Mouse (Mus musculus) urinary bladder, postnatal 36 days (tissue): ENCODE data around the gene 4930455H04Rik.

ENCODE experiments used
- DNase-seq, 2 experiments: peaks; one replicate each; pipeline ENCODE4 v3.0.0; 2022; ENCODE audit warnings: low spot score in 2 of 2, mixed read lengths in 1 of 2

4930455H04Rik gene

DNA sequence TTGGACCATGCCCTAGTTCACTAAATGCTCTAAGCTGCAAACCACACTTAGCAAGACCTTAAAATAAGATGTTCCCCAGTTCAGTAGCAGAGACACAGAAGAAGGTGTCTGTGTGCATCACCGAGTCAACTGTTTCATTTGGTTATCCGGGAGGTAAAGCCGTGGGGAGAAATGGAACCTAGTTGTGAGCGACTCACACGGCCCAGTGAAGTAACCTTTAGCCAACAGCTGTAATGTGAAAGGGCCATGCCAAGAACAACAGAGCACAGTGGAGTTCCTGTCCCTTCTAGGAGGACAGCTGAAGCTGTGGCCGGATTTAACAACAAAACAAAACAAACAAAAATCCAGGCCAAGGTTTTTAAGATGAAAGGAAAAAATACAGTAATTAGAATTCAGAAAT is 1.3 kb upstream of the 4930455H04Rik start:
- DNase-seq, result peak in 1 of 2 experiments; percentile 31

DNA sequence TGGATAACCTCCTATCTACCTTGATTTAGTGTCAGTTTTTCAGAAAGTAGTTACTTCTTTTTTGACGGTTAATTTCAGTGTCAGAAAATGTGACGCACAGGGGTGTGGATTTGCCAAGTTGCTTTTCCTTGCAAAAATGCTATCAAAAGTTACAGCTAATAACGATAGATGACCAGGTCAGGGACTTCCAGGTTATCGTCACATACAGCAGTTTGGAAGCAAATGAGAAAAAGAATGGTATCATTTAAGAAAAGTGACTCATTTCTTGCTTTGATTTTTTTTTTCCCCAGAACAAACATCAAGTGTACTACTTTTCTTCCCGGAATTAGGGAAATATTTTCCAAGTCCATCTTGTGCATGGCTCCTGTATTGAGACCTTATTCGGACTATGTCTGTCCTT is 631 bp upstream of the 4930455H04Rik start:
- DNase-seq, result no peak

DNA sequence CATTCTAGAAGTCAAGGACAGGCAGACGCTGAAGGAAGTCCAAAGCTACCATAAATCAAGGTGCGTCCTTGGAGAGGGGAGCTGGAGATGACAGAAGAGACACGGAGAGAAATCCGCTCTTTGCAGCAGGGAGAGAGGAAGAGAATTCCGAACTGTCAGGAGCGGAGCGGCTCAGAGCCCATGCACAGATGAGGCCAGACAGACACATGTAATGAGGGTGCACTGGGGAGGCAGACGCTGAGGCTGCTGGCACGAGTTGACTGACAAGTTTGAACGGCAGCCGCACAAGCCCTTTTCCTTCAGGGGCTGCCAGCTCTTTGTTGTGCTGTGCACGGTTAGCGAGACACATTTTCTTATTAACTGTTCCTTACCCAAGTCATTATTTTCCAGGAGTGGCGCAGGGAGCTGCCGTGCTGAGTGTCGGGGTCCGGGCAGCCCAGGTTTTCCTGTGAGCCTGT is 502 bp downstream of the 4930455H04Rik start, which contains the start of gene Palmd:
Gene Palmd, minus strand, starts transcription at position 448 of the 458 bp plus-strand sequence.
- DNase-seq, result peak; percentile 18 to 57

DNA sequence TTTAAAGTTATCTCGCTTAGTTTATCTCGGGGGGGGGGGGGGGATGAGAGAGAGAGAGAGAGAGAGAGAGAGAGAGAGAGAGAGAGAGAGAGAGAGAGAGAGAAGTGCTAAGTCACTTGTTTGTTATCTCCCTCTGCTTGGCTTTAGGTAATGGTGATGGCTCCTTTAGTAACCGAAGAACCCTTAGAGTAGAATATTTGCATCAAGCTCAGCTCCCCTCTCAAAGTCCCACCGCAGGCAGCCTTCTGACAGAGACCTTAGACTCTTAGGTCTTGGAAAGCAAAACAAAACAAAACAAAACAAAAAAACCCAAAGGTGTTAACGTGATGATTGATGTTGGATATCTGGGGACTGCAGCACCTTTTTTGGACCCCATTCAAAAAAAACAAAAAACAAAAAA is 936 bp downstream of the 4930455H04Rik start:
- DNase-seq, result no peak

DNA sequence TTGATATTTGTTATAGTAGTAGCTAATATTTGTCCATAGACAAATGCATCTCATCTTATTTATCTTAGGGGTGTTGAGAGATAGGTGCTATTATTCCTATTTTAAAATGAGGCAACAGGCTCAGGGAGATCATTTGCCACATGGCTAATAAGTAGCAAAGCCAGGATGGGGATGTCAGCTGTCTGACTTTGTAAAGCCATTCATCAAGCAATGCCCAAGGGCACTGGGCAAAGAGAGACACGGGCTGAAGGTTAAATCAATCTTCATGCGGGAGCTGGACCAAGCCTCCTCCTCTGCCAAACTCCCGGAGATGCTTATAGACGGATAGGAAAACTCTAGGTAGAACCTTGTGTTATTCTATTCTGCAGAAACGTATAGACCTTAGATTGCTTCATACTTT is 1.7 kb downstream of the 4930455H04Rik start:
- DNase-seq, result no peak

DNA sequence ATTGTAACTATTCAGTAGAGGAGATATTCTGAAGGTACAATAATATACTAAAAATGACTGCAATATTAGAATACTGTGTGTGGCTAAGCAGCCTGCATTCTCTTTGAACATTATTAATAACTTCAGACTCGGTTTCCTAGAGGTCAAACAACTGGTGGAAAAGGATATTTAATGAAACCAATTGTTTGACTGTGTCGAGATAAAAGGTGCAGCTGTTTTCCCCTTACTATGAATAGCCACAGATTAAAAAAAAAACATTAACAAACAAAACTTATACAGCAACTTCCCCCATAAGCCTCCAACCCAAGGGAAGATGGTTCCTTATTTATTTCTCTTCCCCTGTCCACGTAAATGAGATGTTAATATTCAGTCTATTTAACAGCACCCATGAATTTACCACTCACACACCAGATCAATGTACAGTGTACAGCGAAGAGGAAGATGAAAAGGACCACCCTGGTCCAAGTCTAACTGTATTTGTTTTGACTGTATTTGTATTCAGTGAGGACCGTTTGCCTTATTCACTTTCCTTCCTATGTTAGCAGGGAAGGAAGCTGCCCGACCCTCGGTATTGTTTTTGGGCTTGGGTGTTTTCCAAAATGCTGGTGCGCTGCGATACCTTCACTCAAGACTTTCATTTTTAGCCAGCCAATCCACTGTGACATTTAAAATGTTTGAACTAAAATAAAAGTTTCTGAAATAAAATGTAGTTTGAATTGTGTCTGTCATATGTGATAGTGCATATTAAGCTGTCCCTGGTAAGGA is 13.9 kb downstream of the 4930455H04Rik start:
- no peak for DNase-seq

DNA sequence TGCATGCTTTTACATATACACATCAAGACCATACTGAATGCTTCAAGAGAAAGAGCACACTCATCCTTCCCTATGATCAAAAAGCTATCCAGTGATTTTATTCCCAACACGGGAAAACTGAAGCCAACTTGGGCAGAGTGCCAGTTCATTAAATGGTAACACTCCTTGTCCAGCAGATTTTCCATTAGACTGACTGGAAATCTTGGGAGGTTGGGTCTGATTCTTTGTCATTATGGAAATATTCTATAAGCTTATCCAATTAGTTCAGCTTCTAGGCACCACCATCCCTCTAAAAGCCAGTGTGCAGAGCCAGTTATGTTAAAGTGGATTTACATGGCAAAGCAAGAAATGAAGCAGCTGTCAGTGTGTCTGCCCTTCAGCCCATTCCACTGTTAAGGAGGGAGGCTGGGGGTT is 17.0 kb downstream of the 4930455H04Rik start:
- DNase-seq, result no peak

DNA sequence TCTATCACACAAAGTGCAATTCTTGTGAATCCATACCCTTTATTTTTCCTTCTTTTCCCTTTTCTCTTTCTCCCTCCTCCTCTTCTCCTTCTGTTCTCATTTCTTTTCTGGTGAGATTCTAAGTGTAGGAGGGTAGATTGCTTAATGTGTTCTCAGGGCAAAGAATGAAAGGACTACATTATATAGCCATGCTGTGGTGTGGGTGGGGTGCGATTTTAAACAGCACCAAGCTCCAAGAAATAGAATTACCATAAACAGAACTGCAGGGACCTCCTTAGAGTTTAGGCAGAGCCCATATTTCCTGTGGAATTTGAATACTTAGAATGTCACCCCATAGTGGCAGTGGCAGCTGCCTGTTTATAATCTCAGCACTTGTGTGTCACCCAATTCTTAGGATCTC is 17.7 kb downstream of the 4930455H04Rik start:
- no peak for DNase-seq

DNA sequence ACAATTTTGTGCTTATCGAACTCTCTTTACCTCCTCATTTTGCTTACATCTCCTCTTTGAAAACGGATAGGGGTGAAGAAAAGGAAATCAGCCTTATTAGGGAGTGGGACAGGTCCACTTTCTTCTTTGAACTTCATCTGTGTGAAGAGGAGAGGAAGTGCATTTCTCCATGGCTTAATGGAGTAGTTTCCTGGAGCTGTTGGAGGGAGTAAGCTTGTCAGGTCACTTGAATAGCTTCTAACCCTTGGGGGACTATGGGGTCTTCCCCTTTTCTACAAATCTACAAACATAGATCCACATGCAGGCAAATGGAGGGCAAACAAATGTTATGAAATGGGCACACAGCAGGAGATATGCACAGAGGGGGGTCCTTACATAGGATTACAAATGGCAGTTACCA is 18.4 kb downstream of the 4930455H04Rik start:
- no peak for DNase-seq

DNA sequence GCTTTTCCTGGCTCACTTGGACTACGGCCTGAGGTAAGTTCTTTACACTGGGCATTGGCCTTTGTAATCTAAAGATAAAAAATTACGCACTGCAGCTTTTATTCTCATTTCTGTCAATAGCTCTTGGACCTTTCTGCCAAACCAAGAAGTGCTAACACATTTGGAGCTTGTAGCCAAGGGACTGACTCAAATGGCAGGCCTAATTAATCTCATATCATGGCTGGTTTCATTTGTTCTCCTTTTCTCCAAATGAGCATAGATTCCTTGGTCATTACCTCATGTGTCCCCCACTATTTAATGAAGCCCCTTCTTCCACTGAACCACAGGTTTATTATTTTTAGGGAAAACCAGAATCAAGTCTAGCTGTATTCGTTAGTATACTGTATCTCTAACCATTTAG is 20.2 kb downstream of the 4930455H04Rik start:
- DNase-seq, result no peak

DNA sequence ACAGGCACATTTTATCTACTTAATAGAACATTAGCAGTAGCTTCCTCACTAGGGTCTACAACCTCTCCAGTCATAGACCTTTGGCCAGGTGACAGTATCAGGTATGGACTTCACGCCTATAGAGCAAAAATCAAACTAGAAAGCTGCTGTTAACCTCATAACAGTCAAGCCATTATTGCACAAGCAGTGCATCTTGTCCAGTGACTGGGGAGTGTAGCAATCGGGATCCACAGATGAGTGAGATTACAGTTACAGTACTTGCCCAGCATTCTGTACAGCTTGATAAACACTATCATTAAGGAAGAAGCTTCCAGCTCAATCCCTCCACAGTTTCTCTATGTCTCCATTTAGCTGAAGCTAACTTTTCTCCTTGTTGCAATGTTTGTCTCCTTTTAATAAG is 23.1 kb downstream of the 4930455H04Rik start:
- no peak for DNase-seq

DNA sequence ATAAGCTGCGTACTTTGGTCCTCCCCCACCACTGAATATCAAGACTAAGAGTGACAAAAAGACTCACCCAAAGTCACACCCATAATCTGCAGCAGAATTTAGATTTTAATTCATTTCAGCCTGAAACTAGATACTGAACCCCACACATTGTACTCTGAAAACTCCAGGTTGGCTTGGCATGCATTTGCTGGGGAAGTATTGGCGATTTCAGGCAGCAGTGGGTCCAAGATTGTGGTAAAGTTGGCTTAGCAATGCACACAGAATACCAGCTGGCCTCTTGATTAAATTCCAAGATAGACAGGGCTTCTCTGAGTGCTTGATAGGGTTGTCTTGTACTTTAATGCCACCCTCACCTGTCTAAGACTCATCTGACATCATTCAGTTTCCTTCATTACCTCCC is 24.9 kb downstream of the 4930455H04Rik start:
- no peak for DNase-seq

DNA sequence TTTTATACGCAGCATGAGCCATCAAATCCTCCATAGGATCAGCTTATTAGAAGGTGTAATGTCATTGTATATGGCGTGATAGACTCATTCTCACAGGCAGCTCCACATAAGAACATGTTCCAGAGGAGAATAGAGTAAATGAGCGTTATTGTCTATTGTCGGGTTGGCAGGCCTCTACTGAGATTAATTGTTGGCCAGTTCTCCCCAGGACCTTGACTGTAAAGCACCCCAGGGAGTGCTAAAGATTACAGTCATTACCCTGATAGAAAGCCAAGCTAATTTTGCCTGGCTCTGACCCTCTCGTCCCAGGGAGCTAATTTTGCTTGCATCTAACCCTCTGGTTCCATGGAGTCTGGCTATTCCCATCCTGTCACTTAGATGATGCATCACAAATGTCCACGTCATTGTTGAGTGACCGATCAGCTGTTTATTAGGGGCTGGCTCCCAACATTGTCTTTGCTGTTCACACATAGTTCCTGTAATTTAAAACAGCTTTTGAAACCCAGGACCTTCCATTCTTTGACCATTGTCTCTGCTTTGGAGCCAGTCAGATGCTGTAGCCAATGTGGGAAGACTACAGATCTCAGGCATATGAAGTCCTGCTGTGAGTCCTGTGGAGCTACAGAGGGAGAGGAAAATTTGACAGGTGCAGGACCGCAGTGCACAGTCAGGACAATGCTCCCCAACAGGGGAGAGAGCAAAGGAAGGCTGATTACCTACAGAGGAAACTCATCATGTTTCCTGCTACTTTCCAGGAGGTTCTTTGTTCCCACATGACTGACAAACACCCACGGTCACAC is 33.8 kb downstream of the 4930455H04Rik start:
- no peak for DNase-seq

DNA sequence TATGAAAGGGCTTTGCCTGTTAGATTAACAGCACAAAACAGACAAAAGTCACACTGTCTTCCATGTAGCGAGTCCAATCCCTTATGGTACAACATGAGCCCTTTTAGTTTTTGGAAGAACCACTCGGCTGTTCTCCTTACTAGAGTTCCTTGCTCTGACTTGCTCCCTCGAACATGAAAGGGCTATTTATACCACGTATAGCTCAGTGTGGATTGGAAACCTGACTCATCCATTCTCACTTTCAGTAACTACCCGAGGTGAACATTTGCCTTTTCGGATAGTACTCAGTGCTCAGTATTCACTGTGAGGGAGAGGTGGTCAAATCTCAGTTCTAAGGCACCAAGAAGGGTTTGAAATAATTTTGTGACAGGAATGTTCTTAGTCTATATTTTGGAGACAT is 35.3 kb downstream of the 4930455H04Rik start:
- no peak for DNase-seq

DNA sequence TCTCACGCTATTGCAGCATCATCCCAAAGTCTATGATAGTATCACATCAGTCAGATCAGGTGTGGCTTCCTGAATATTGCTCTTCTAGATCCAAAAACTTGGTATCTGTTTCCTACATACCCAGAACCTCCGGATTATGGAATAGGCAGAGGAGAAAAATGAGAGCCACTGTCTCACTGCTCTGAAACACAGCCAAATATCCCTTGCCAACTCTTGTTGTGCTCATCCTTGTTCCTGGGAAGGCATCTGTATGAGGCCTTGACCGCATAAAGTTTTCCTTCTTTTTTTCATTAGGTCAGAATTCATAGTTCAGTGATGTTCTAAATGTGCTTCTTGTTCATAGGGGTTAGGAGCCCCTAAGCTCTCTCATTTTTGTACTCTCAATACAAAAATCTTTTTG is 38.6 kb downstream of the 4930455H04Rik start:
- DNase-seq, result no peak

DNA sequence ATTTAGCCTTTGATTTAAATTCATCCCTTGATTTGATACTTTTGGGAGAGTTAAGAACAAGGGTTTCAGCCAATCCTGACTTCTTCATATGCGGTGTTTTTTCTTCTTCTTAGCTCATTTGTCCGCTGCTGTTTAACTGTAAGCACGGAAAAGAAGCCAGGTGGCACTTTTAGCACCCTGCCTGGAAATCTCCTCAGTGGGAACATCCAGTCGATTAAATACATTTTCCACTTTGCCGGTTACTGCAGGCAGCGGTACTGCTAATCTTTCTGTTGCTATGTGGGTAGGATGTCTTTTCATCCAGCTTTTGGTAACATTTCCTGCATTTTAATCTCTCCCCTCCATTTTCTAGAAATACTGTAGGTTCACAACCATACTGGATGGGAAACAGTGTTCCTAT is 39.3 kb downstream of the 4930455H04Rik start:
- DNase-seq, result no peak

DNA sequence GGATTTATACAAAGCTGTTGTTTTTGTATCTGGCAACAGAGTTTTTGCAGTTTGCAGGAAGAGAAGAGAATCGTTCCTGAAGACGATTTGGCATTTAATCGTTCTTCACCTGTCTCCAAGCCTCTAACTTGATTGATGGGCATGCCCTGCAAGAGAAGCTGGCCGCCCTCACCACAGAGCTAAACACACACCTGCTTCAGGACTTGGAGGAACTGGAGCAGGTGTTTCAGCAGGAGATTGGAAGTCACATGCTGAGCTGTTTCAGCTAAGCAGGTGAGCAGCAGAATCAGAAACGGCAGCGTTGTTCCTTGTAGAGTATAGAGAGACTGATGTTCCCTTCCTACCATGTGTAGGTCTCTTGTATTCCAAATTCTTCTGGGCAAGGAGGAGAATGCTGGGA is 42.1 kb downstream of the 4930455H04Rik start:
- DNase-seq, result no peak

DNA sequence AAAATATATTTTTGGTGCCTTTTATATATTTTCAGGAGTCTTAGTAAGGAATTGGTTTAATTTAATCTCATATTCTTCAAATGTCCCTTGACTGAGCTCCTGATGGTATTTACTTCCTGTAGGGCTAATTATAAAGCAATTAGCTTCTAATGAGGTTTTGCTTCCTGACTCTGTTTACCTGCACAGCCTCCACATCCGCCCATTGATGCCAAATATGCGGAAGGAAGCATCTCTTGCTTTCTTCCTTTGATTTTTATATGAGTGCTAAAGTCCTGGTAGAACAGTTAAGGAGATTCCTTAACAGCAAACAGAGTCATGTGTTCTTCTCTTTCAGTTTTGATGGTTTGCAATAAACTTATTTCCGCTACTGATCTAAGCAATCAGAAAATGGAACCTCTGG is 52.3 kb downstream of the 4930455H04Rik start:
- no peak for DNase-seq

DNA sequence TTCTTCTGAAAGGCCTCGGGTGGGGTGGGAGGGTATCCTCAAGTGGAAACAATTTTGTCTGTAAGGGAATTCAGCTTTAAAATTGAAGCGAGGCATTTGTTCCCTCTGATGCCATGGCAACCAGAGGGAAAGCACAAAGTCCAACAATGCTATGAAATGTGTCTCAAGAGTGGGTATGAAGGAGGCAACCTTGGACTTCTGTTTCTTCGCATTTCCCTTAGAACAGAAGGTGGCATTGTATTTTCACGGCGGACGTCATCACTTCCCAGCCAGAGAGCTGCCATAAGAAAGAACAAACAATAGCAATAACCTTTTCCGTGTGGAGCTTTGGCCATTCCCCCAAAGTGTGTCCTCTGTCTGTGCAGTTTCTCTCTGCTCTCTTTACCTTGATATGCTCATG is 53.8 kb downstream of the 4930455H04Rik start:
- no peak for DNase-seq

DNA sequence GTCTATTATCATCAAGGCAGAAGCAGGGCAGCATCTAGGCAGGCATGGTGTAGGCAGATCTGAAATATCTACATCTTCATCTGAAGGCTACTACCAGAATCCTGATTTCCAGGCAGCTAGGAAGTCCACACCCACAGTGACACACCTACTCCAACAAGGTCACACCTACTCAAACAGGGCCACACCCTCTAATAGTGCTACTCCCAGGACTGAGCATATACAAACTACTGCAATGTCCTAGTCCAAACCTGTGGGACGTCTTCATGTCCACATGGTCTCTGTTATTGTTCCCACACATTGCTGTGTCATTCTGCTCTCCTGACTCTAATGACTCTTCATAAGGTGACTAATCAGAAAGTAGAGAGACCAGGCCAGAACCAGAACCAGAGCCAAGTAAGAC is 56.0 kb downstream of the 4930455H04Rik start:
- no peak for DNase-seq

DNA sequence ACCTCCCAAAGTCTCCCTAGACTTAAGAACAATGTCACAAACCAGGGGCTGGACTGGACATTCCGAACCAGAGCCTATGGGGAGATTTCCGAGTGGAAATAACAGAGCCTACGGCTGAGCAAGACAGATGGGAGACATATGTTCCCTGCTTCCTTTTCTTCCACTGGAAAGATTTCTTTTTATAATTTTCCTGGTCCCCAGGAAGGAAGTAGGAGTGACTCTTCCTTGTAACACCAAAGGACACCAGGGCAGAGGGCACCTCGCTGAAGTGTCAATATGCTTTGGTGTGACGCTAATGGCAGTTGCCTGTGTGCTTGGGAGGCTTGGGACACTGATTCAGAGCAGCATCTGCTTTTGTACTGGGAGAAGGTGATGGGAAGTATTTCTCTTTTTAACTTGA is 56.5 kb downstream of the 4930455H04Rik start:
- no peak for DNase-seq

DNA sequence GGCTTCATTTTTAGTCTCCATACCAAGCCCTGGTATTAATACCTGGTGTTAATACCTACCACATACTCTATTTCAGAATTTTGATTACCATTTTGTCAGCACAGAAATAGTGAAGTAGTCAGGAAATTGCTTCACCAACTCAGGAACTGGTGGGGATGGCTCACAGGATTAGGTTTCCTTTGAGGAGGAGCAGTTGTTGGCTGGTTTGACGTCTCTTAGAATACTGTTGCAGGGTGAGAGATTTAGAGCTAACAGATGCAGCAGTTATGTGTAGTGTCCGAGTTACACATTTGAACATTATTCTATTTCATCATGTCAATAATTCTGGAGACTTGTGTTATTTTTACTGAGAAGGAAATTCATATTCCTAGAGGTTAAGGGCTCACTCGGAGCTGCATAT is 57.4 kb downstream of the 4930455H04Rik start:
- no peak for DNase-seq
